Comparison of ENCODE assay signal across 17 mouse cellular contexts in genomic region chr11:107223667-107224214, GRCm38 (mm10). TPM values are rescaled to one million over a fixed set of nuclear protein-coding genes. Genes with fewer than 3 reads are reported as not detected.
DNase-seq lines count a peak whose midpoint lies in the region; ATAC-seq and TF ChIP-seq lines count a peak whose summit lies in the region.
"Had no signal": no experiment of that assay in that cellular context is flagged by ENCODE, and none has a peak within 500 bp of the region (broad histone marks: within the 10 kb centered on the region; RNA-seq: fewer than 3 reads in every experiment).

No protein-coding gene starts in this region.

- H3K36me3 ChIP-seq in heart, embryonic 16.5 days (ENCODE audit: control insufficient read depth, insufficient read depth), result peaks cover 5% of the 10 kb centered on the region; the same call in 1 of the 2 replicates
- peaks cover 6% of the 10 kb centered on the region; the same call in 1 of the 2 replicates for H3K36me3 ChIP-seq in heart, embryonic 10.5 days
- no peaks in the 10 kb centered on the region for H3K36me3 ChIP-seq in lung, embryonic 14.5 days (ENCODE audit: insufficient read depth)
- peaks cover 7% of the 10 kb centered on the region; the same call in 1 of the 2 replicates for H3K36me3 ChIP-seq in midbrain, embryonic 14.5 days (ENCODE audit: control insufficient read depth, insufficient read depth, low read length)

- H3K27ac ChIP-seq in heart, embryonic 16.5 days (ENCODE audit: low read length), result 0 out of 2 replicates have a peak overlapping the region, but pooled peaks have one; percentile 12
- H3K27ac ChIP-seq in heart, embryonic 10.5 days, result no peak overlapping the region
- H3K27ac ChIP-seq in lung, embryonic 14.5 days (ENCODE audit: low read depth), result peak overlapping the region; percentile 22
- H3K27ac ChIP-seq in midbrain, embryonic 14.5 days (replicated peaks; ENCODE audit: low read depth, low read length), result peak overlapping the region; percentile 74
- H3K27ac ChIP-seq: kidney, postnatal 0 days; liver, embryonic 14.5 days; neural tube, embryonic 13.5 days had no signal

- H3K4me3 ChIP-seq in heart, embryonic 16.5 days (ENCODE audit: low read length), result no peak overlapping the region
- no peak overlapping the region for H3K4me3 ChIP-seq in heart, embryonic 10.5 days
- no peak overlapping the region for H3K4me3 ChIP-seq in lung, embryonic 14.5 days (ENCODE audit: low read depth, low read length)
- no peak overlapping the region for H3K4me3 ChIP-seq in midbrain, embryonic 14.5 days (replicated peaks; ENCODE audit: low read depth, low read length)
- H3K4me3 ChIP-seq: heart, embryonic 12.5 days; neural tube, embryonic 13.5 days had no signal

- intact Hi-C loops in left cerebral cortex, postnatal 25 days (cut with DNase I), result no loop called here

- ATAC-seq in heart, embryonic 16.5 days (replicated peaks; ENCODE audit: extremely low read depth, insufficient read depth, low FRiP score), result no peak
- ATAC-seq in lung, embryonic 14.5 days (ENCODE audit: insufficient read depth), result no peak
- ATAC-seq in midbrain, embryonic 14.5 days (ENCODE audit: low FRiP score, low TSS enrichment), result no peak
- ATAC-seq: forebrain, embryonic 14.5 days; inflammation-experienced regulatory T-cells, adult 6 months had no signal

- no peaks in the 10 kb centered on the region for H3K9me3 ChIP-seq in heart, embryonic 16.5 days (replicated peaks; ENCODE audit: control insufficient read depth, low read length)
- H3K9me3 ChIP-seq in heart, embryonic 10.5 days, result 0 out of 2 replicates have a peak, but pooled peaks cover 2% of the 10 kb centered on the region
- H3K9me3 ChIP-seq in lung, embryonic 14.5 days (ENCODE audit: low read depth, low read length), result no peaks in the 10 kb centered on the region
- H3K9me3 ChIP-seq in midbrain, embryonic 14.5 days (ENCODE audit: control insufficient read depth, low read length), result no peaks in the 10 kb centered on the region; the same call in 1 of the 2 replicates
- H3K9me3 ChIP-seq: neural tube, embryonic 13.5 days had no signal

- no peak for DNase-seq in heart, embryonic 10.5 days (ENCODE audit: low spot score)
- DNase-seq in lung, embryonic 14.5 days, result peak; percentile 20
- no peak for DNase-seq in lung, postnatal 4 days
- DNase-seq in forelimb bud, embryonic 11.5 days (ENCODE audit: low read depth, low spot score), result peak; percentile 33
- DNase-seq in midbrain, embryonic 14.5 days, result no peak
- no peak for DNase-seq in left cerebral cortex, postnatal 25 days (ENCODE audit: low spot score in 2 of 2)
- no peak for DNase-seq in thymus, postnatal 0 days (ENCODE audit: low spot score)
- DNase-seq: cerebellum, adult 18-20 months; cerebellum, postnatal 36 days; right cerebral cortex, postnatal 25 days had no signal

- no peak overlapping the region for H3K4me2 ChIP-seq in heart, embryonic 16.5 days (ENCODE audit: low read depth, low read length)
- H3K4me2 ChIP-seq in lung, embryonic 14.5 days, result no peak overlapping the region
- no peak overlapping the region for H3K4me2 ChIP-seq in midbrain, embryonic 14.5 days (ENCODE audit: low read length)
- H3K4me2 ChIP-seq: heart, embryonic 12.5 days; neural tube, embryonic 13.5 days had no signal

- TF ChIP-seq CTCF in lung, embryonic 14.5 days (IDR thresholded peaks at IDR 0.05; ENCODE audit: low read depth), result no peak

- WGBS in heart, embryonic 16.5 days, result 60% methylated on average over 8 of the region's 8 CpGs
- WGBS in heart, embryonic 10.5 days, result 70% methylated on average over 8 of the region's 8 CpGs
- WGBS in lung, embryonic 14.5 days, result 55% methylated on average over 8 of the region's 8 CpGs
- 80% methylated on average over 8 of the region's 8 CpGs for WGBS in midbrain, embryonic 14.5 days

- peaks cover 24% of the 10 kb centered on the region for H3K4me1 ChIP-seq in heart, embryonic 16.5 days (ENCODE audit: control insufficient read depth, insufficient read depth, low read length)
- H3K4me1 ChIP-seq in heart, embryonic 10.5 days, result peaks cover 29% of the 10 kb centered on the region
- no peaks in the 10 kb centered on the region for H3K4me1 ChIP-seq in lung, embryonic 14.5 days (ENCODE audit: insufficient read depth)
- peaks cover 10% of the 10 kb centered on the region; the same call in 1 of the 2 replicates for H3K4me1 ChIP-seq in midbrain, embryonic 14.5 days (ENCODE audit: control insufficient read depth, insufficient read depth, low read length)

- no peaks in the 10 kb centered on the region for H3K27me3 ChIP-seq in heart, embryonic 16.5 days (ENCODE audit: control insufficient read depth, insufficient read depth, low read length)
- H3K27me3 ChIP-seq in heart, embryonic 10.5 days (ENCODE audit: insufficient read depth, poor library complexity, severe bottlenecking), result no peaks in the 10 kb centered on the region
- no peaks in the 10 kb centered on the region for H3K27me3 ChIP-seq in lung, embryonic 14.5 days (ENCODE audit: insufficient read depth, low read length)
- H3K27me3 ChIP-seq in midbrain, embryonic 14.5 days (ENCODE audit: control insufficient read depth, insufficient read depth, low read length), result no peaks in the 10 kb centered on the region
- H3K27me3 ChIP-seq: heart, embryonic 12.5 days; neural tube, embryonic 13.5 days had no signal

- no peak overlapping the region for H3K9ac ChIP-seq in heart, embryonic 16.5 days (ENCODE audit: low read length)
- no peak overlapping the region for H3K9ac ChIP-seq in lung, embryonic 14.5 days
- H3K9ac ChIP-seq in midbrain, embryonic 14.5 days (replicated peaks; ENCODE audit: low read length), result no peak overlapping the region
- H3K9ac ChIP-seq: heart, embryonic 12.5 days; liver, embryonic 14.5 days; neural tube, embryonic 13.5 days had no signal

RNA-seq across cellular contexts. Expression of gene Nol11, which starts 34.6 kb away (rescaled TPM):
- 43.6 and 49.8 TPM in 2 replicates for polyA plus RNA-seq in heart, embryonic 16.5 days (2015; fragmentation: Nextera tagmentation; extraction: Ambion mirVana)
- 59.5 and 63.0 TPM in 2 replicates for polyA plus RNA-seq in heart, embryonic 10.5 days (2016; fragmentation: Nextera tagmentation; extraction: Ambion mirVana)
- polyA plus RNA-seq in lung, embryonic 14.5 days (2014; fragmentation: Nextera tagmentation; extraction: Ambion mirVana), result 65.1 and 66.2 TPM in 2 replicates
- 43.3 and 57.7 TPM in 2 replicates for polyA plus RNA-seq in midbrain, embryonic 14.5 days (2014; fragmentation: Nextera tagmentation; extraction: Ambion mirVana)
- total RNA-seq in left cerebral cortex, postnatal 25 days (2021), result 10 to 100 TPM; 25.3 to 25.5 TPM
- polyA plus RNA-seq in thymus, postnatal 0 days (2015; fragmentation: Nextera tagmentation; extraction: Ambion mirVana), result 41.5 and 46.1 TPM in 2 replicates

Comparison
In these comparisons a context has a peak if more than half of its experiments do, and no peak if none do; other contexts are left out.
1. DNase-seq: peak in lung, embryonic 14.5 days (single experiment) and forelimb bud, embryonic 11.5 days (single experiment); none in heart, embryonic 10.5 days (single experiment), lung, postnatal 4 days (0 of 2), midbrain, embryonic 14.5 days (single experiment), left cerebral cortex, postnatal 25 days (0 of 2) and thymus, postnatal 0 days (single experiment).